Mouse (Mus musculus) stomach, embryonic 15.5 days (tissue): ENCODE measurements around the gene Ankib1. TPM values are rescaled to one million over a fixed set of nuclear protein-coding genes. Genes with fewer than 3 reads are reported as not detected.
"Not testable (repeated sequence)": the region's sequence is repeated elsewhere in the genome, so short reads cannot be mapped to it uniquely, and the experiment has no call there.

Experiments used
- ATAC-seq: fragments of 200-750 bp; cut with Nextera tagmentation; 2 replicates; pipeline ENCODE4 v1.8.0; 2017; ENCODE audit warnings: low read depth, moderate number of reproducible peaks, moderate TSS enrichment; ENCODE audit not compliant: insufficient read depth, low FRiP score
- H3K27ac ChIP-seq: fragments of 300-500 bp; sonication (generic); 2 replicates; pipeline ENCODE4 v1.5.1; 2015; ENCODE audit warnings: mild to moderate bottlenecking, inconsistent platforms
- H3K27me3 ChIP-seq: fragments of 300-500 bp; sonication (generic); replicated peaks from 2 replicates; pipeline ENCODE4 v1.6.1; 2015; ENCODE audit warnings: inconsistent platforms
- H3K36me3 ChIP-seq: fragments of 300-500 bp; sonication (generic); 2 replicates; pipeline ENCODE4 v1.6.1; 2015; ENCODE audit warnings: inconsistent platforms
- H3K4me1 ChIP-seq: fragments of 300-500 bp; sonication (generic); 2 replicates; pipeline ENCODE4 v1.6.1; 2015; ENCODE audit warnings: inconsistent platforms
- H3K4me2 ChIP-seq: fragments of 300-500 bp; sonication (generic); 2 replicates; pipeline ENCODE4 v1.6.1; 2015; ENCODE audit warnings: mild to moderate bottlenecking, inconsistent platforms
- H3K4me3 ChIP-seq: fragments of 300-500 bp; sonication (generic); replicated peaks from 2 replicates; pipeline ENCODE4 v1.5.1; 2015; ENCODE audit warnings: inconsistent platforms
- H3K9ac ChIP-seq: fragments of 300-500 bp; sonication (generic); 2 replicates; pipeline ENCODE4 v1.6.1; 2015; ENCODE audit warnings: inconsistent platforms
- H3K9me3 ChIP-seq: fragments of 300-500 bp; sonication (generic); 2 replicates; pipeline ENCODE4 v1.6.1; 2016; ENCODE audit warnings: inconsistent platforms
- WGBS: fragments of 180-500 bp; shearing (Covaris S2); methylation state at CpG from one replicate; pipeline ENCODE4 v1.1.7; 2015; 5-methylcytosine and 5-hydroxymethylcytosine counted together
- polyA plus RNA-seq: library from polyadenylated mRNA; unstranded; fragments of >200 nt; fragmentation: Nextera tagmentation; extraction: Ambion mirVana; gene quantifications from 2 replicates; pipeline ENCODE4 v1.2.1, GENCODE M21; 2015

Ankib1 gene
- 9.1 and 10.6 TPM in 2 replicates for polyA plus RNA-seq

GRCm38 (mm10) chr5:3802433-3803291 lies at the start of gene Ankib1, which contains the start of gene Krit1:
Gene Ankib1 (minus strand): TSS chr5:3802925.
Gene Krit1 (plus strand): TSS chr5:3803184.
- Histone ChIP-seq H3K4me2 (peak within 1 kb of the TSS; percentile 87), H3K36me3 (no peaks in the 10 kb centered on the region), H3K4me3 (peak within 1 kb of the TSS; percentile 98), H3K9me3 (no peaks in the 10 kb centered on the region), H3K9ac (peak within 1 kb of the TSS; percentile 80), H3K27me3 (no peaks in the 10 kb centered on the region), H3K27ac (peak within 1 kb of the TSS; percentile 92), H3K4me1 (peaks cover 6% of the 10 kb centered on the region)
- WGBS: under 1% methylated on average over 90 of the region's 109 CpGs
- ATAC-seq: peak; percentile 94

- Histone ChIP-seq H3K4me2 (peak within 1 kb of the TSS; percentile 57), H3K36me3 (peaks cover 3% of the 10 kb centered on the region; the same call in 1 of the 2 replicates), H3K27me3 (no peaks in the 10 kb centered on the region), H3K9me3 (no peaks in the 10 kb centered on the region), H3K4me3 (peak within 1 kb of the TSS; percentile 29), H3K9ac (no peak within 1 kb of the TSS), H3K4me1 (peaks cover 5% of the 10 kb centered on the region; the same call in 1 of the 2 replicates), H3K27ac (no peak within 1 kb of the TSS)
- WGBS: 5% methylated on average over 24 of the region's 24 CpGs
- no peak for ATAC-seq
Measured at GRCm38 (mm10) chr5:3845026-3845425, 42.3 kb upstream of the Ankib1 start, which contains the start of gene Lrrd1. Gene Lrrd1 (plus strand): TSS chr5:3845173.

- ATAC-seq: no peak
- H3K4me2 ChIP-seq: no peak overlapping the region
Measured at GRCm38 (mm10) chr5:3834107-3834506, 31.4 kb upstream of the Ankib1 start.

GRCm38 (mm10) chr5:3808472-3808871 lies 5.7 kb upstream of the Ankib1 start:
- no peak overlapping the region for H3K4me2 ChIP-seq
- H3K9ac ChIP-seq: no peak overlapping the region
- H3K4me3 ChIP-seq: no peak overlapping the region
- H3K9me3 ChIP-seq: no peaks in the 10 kb centered on the region
- H3K27ac ChIP-seq: no peak overlapping the region
- 87% methylated on average over 1 of the region's 1 CpGs for WGBS
- no peak for ATAC-seq
- H3K36me3 ChIP-seq: peaks cover 10% of the 10 kb centered on the region; the same call in 1 of the 2 replicates
- no peaks in the 10 kb centered on the region for H3K27me3 ChIP-seq
- peaks cover 3% of the 10 kb centered on the region; the same call in 1 of the 2 replicates for H3K4me1 ChIP-seq

More at GRCm38 (mm10) chr5:3834107-3834506, 31.4 kb upstream of the Ankib1 start:
- H3K27me3 ChIP-seq: no peaks in the 10 kb centered on the region
- peaks cover 10% of the 10 kb centered on the region; the same call in 1 of the 2 replicates for H3K36me3 ChIP-seq
- no peak overlapping the region for H3K27ac ChIP-seq
- 66% methylated on average over 1 of the region's 1 CpGs for WGBS
- no peaks in the 10 kb centered on the region for H3K9me3 ChIP-seq
- no peaks in the 10 kb centered on the region for H3K4me1 ChIP-seq
- no peak overlapping the region for H3K9ac ChIP-seq
- H3K4me3 ChIP-seq: no peak overlapping the region

GRCm38 (mm10) chr5:3803292-3804165 lies 804 bp upstream of the Ankib1 start:
- under 1% methylated on average over 36 of the region's 36 CpGs for WGBS
- H3K9ac ChIP-seq: peak overlapping the region; percentile 80
- peak; percentile 73 for ATAC-seq
- no peaks in the 10 kb centered on the region for H3K36me3 ChIP-seq
- H3K4me3 ChIP-seq: peak overlapping the region; percentile 98
- no peaks in the 10 kb centered on the region for H3K9me3 ChIP-seq
- peak overlapping the region; percentile 92 for H3K27ac ChIP-seq
- H3K27me3 ChIP-seq: no peaks in the 10 kb centered on the region
- H3K4me1 ChIP-seq: peaks cover 6% of the 10 kb centered on the region
- H3K4me2 ChIP-seq: peak overlapping the region; percentile 87

GRCm38 (mm10) chr5:3801672-3802432 lies 873 bp downstream of the Ankib1 start:
- WGBS: 5% methylated on average over 18 of the region's 18 CpGs
- no peaks in the 10 kb centered on the region for H3K27me3 ChIP-seq
- H3K36me3 ChIP-seq: no peaks in the 10 kb centered on the region
- ATAC-seq: no peak
- H3K27ac ChIP-seq: peak overlapping the region; percentile 92
- no peaks in the 10 kb centered on the region for H3K9me3 ChIP-seq
- peak overlapping the region; percentile 80 for H3K9ac ChIP-seq
- H3K4me2 ChIP-seq: peak overlapping the region; percentile 87
- peaks cover 6% of the 10 kb centered on the region for H3K4me1 ChIP-seq
- H3K4me3 ChIP-seq: peak overlapping the region; percentile 98

- Histone ChIP-seq H3K27ac (no peak overlapping the region), H3K9ac (no peak overlapping the region), H3K4me3 (no peak overlapping the region), H3K9me3 (no peaks in the 10 kb centered on the region), H3K4me1 (peaks cover 6% of the 10 kb centered on the region), H3K4me2 (no peak overlapping the region), H3K36me3 (no peaks in the 10 kb centered on the region), H3K27me3 (no peaks in the 10 kb centered on the region)
- 75% methylated on average over 4 of the region's 4 CpGs for WGBS
- no peak for ATAC-seq
Measured at GRCm38 (mm10) chr5:3800881-3801280, 1.8 kb downstream of the Ankib1 start.

- no peaks in the 10 kb centered on the region for H3K27me3 ChIP-seq
- H3K4me3 ChIP-seq: no peak overlapping the region
- no peak overlapping the region for H3K27ac ChIP-seq
- no peaks in the 10 kb centered on the region for H3K36me3 ChIP-seq
- no peak overlapping the region for H3K9ac ChIP-seq
- no peak overlapping the region for H3K4me2 ChIP-seq
- no peak for ATAC-seq
- H3K4me1 ChIP-seq: peaks cover 6% of the 10 kb centered on the region
- WGBS: 84% methylated on average over 1 of the region's 1 CpGs
- no peaks in the 10 kb centered on the region for H3K9me3 ChIP-seq
Measured at GRCm38 (mm10) chr5:3800041-3800440, 2.7 kb downstream of the Ankib1 start.

- not testable (repeated sequence) for H3K4me3 ChIP-seq, H3K36me3 ChIP-seq, H3K4me2 ChIP-seq, H3K27ac ChIP-seq, ATAC-seq, H3K4me1 ChIP-seq, H3K9me3 ChIP-seq, H3K27me3 ChIP-seq, H3K9ac ChIP-seq
Measured at GRCm38 (mm10) chr5:3798656-3799055, 4.1 kb downstream of the Ankib1 start.

GRCm38 (mm10) chr5:3797101-3797500 lies 5.6 kb downstream of the Ankib1 start:
- H3K9ac ChIP-seq, H3K4me2 ChIP-seq, H3K36me3 ChIP-seq, H3K4me3 ChIP-seq, H3K9me3 ChIP-seq, H3K4me1 ChIP-seq, ATAC-seq, H3K27me3 ChIP-seq, H3K27ac ChIP-seq: not testable (repeated sequence)
- WGBS: 97% methylated on average over 2 of the region's 2 CpGs

- no peak overlapping the region for H3K9ac ChIP-seq
- no peak overlapping the region for H3K4me2 ChIP-seq
- no peak overlapping the region for H3K27ac ChIP-seq
- H3K9me3 ChIP-seq: no peaks in the 10 kb centered on the region
- no peaks in the 10 kb centered on the region for H3K4me1 ChIP-seq
- H3K36me3 ChIP-seq: no peaks in the 10 kb centered on the region
- H3K4me3 ChIP-seq: no peak overlapping the region
- H3K27me3 ChIP-seq: no peaks in the 10 kb centered on the region
- ATAC-seq: no peak
Measured at GRCm38 (mm10) chr5:3791048-3791447, 11.7 kb downstream of the Ankib1 start.
